Mouse (Mus musculus) thymus, adult 18-20 months (tissue): ENCODE measurements at regions not wholly inside any gene's neighbourhood (a gene's known extent, or its start where the extent isn't known, plus 50 kb on each side); places are given as distances from the start of the nearest gene placed in this dataset.

Source experiments
- DNase-seq, 2 experiments: peaks; one replicate each; pipeline ENCODE4 v3.0.0; 2022; ENCODE audit warnings: mixed read lengths in 2 of 2

- DNase-seq: no peak
Measured at GRCm38 (mm10) chr12:93549900-93550299, 1700.9 kb upstream of the Sel1l start.

- DNase-seq: no peak
Measured at GRCm38 (mm10) chr12:93523465-93523864, 1674.5 kb upstream of the Sel1l start.

- DNase-seq: no peak
Measured at GRCm38 (mm10) chr12:93486381-93486780, 1637.4 kb upstream of the Sel1l start.

DNA sequence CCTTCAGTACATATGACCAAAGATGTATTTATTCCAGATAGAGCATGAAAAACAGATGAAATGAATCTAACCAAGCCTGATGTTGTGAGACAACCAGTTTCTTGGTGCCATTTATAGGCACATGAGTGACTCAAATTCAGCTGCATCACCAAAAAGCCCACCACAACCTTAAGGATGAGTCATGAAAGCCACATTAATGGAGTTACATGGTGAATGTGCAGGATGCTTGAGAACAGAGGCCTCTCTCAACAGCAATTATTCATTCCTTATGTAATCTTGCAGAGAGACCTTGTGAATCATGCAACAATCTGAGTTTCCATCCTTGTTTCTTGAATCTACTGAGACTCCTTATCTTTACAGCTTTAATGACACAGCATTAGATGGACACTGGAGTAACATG is 1613.1 kb upstream of the Sel1l start:
- no peak for DNase-seq

DNA sequence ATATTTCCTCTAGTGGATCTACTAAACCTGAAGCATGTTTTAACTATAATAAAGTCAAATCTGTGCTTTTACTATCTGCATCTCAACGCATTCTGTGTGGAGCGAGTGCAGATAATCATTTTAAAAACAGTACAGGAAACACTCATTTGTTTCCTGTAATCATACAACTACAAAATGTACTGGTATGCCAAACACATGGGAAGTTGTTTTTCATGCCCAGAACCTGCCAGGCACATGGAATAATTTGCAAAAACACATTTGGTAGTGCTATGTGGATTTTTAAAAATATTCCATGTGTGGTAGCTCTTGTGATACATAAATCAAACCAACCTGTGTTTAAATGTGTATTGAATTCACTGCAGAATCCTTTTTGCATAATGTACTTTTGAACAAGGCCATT is 1600.5 kb upstream of the Sel1l start:
- no peak for DNase-seq

GRCm38 (mm10) chr12:93429218-93429617 is 1580.3 kb upstream of the Sel1l start:
- DNase-seq: no peak

- no peak for DNase-seq
Measured at GRCm38 (mm10) chr12:93427988-93428387, 1579.0 kb upstream of the Sel1l start.

GRCm38 (mm10) chr12:93416381-93416780 is 1567.4 kb upstream of the Sel1l start:
- DNase-seq: no peak

DNA sequence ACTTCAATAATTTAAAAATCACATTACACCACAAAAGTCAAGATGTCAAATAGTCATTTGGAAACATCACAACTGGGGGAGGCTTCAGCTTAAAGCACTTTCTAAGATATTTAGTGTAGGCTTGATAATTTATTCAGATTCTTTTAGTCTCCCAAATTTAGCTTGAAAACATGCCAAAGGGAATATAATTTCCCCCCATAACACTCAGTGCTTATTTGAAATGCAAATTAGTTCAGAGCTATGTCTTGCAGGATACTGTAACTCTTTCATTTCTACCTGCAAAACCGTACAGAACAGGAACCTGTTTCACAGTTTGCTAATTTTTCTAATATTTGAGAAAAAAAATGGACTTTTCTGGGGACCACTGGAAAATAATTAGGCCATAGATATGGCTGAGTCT is 1566.8 kb upstream of the Sel1l start:
- no peak for DNase-seq

GRCm38 (mm10) chr12:93385578-93385977 is 1536.6 kb upstream of the Sel1l start:
- no peak for DNase-seq

DNA sequence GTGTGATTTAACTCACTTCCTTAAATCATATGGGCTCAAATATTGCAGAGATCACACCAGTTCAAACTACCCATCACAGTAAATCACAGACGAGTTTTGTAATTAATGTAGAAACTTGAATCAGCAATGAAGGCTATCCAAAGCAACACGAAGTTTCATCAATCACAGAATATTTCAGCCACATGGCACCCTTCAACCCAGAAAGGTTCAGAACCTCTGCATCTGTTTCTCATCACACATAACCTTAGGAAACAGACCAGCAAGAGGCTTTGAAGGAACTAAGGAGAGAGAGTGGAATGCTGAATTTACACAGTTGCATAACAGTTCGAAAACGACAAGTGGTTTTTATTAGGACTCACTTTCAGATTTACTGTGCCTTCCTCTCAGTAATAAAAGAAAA is 1494.0 kb upstream of the Sel1l start:
- no peak for DNase-seq

DNA sequence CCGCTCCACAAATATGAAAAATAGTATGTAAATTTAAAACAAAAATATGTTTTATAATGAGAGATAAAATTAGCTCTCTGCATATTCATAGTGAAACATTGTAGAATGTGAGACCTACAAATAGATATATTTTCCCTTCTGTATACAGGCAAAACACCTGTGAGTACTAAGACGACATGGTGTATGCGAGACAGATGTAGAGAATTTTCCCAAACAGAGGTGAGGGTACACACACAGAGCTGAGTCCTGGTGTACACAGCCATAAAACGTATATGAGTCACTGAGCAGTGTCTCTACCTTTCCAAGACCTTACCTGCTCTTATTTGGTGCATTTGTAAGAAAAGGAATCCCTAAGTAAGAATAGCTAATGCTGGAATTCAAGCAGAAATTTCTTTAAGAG is 1493.6 kb upstream of the Sel1l start:
- no peak for DNase-seq

GRCm38 (mm10) chr12:93335520-93335919 is 1486.6 kb upstream of the Sel1l start:
- no peak for DNase-seq

DNA sequence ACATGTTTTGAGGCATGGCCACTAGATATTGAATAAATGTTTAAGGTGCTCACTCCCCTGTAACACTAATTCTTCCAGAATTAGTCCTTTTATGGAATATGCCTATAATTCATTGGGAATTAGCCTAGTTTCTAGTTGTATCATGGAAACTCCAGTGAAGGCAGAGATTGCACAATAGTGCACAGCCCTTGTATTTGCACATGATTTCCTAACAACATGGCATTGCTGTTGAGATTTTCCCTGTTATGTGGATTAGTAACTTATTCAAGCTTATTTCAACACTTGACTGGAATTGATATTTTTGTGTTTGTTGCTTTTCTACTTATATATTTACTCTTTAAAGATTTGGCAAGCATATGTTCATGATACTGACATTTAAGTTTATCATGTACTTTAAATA is 1463.3 kb upstream of the Sel1l start:
- no peak for DNase-seq

- DNase-seq: no peak
Measured at GRCm38 (mm10) chr12:93281816-93282215, 1432.9 kb upstream of the Sel1l start.

- no peak for DNase-seq
Measured at GRCm38 (mm10) chr12:93273652-93274051, 1424.7 kb upstream of the Sel1l start.

GRCm38 (mm10) chr12:93230237-93230636 is 1381.3 kb upstream of the Sel1l start:
- DNase-seq: no peak

- DNase-seq: no peak
Measured at GRCm38 (mm10) chr12:93226826-93227225, 1377.9 kb upstream of the Sel1l start.

DNA sequence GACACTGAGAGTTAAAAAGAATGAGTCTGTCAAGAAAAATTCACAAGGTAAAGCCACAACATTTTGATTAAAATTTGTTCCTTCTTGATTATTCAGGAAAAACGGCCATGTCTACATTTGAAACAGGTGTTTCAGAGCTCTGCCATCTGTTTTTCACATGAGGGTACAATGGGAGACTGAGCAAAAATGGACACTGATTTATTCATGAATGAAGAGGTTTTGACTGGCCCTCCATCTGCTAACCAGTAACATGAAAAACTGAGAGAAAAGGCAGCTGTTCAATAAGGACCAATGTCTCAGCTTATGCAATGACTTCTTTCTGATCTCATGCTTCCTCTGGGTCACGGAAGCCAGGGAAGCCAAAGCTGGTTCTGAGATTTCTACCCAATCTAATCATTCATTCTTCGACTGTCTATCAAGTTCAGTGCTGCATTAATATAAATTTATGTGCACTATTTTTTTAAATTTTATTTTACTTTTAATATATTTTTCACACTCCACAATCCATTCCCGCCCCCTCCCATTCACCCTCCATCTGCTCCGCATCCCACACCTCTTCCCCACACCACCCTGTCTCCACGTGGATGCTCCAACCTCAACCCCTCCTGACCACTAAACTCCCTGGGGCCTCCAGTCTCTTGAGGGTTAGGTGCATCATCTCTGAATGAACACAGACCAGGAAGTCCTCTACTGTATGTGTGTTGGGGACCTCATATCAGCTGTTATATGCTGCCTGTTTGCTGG is 1372.4 kb upstream of the Sel1l start:
- DNase-seq: no peak

GRCm38 (mm10) chr12:93207596-93207995 is 1358.6 kb upstream of the Sel1l start:
- no peak for DNase-seq

GRCm38 (mm10) chr12:93188940-93189339 is 1340.0 kb upstream of the Sel1l start:
- DNase-seq: no peak

- no peak for DNase-seq
Measured at GRCm38 (mm10) chr12:93173744-93174143, 1324.8 kb upstream of the Sel1l start.

- no peak for DNase-seq
Measured at GRCm38 (mm10) chr12:93160252-93160651, 1311.3 kb upstream of the Sel1l start.

DNA sequence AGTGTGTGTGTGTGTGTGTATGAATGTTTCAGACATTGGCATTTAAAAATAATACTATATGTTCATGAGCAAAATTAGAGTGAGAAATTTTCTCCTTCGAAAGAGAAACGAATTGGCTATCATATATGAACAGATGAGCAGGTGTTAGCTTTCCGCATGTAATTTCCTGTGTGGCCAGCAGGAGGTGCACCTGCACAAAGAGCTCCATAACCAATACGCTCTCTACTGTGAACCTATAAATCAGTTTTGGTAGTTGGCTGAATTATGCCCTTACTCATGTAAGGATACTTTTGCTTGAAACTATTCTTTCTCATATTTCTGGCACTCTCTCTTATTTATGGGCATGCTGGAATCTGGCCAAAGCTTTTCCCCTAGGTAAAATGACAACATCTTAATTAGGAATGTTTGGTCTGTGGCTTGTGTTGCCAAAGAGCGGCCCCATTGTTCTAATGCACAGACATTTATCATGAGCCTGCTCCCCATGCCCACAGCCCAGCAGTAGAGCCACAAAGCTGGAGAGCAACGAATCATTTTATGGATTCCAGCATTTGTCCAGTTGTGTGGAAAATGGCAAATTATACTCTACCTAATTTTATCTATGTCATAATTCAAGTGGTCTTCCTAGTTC is 1303.8 kb upstream of the Sel1l start:
- DNase-seq: peak; percentile 3 to 4

DNA sequence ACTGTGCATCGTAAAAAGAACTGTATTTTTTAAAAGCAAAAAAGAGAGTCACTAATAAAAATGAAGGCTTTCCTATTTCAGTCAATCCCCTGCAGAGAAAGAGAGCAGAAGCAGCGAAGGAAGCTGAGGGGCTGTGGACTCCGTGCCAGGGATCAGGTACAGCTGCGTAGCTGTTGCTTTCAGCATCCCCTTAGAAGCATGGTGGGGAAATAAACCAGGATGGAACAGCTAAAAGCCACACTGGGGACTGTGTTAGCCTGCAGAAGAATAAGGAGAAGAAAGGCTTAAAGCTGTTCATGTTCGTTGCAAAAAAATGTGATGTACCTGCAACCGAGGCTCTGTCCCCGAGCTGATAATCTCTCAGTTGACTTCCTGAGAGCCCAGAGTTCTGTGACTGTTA is 1302.6 kb upstream of the Sel1l start:
- no peak for DNase-seq
